Mouse (Mus musculus) colon, adult 2 months (tissue): Measurements from ENCODE around the gene Hipk3. TPM values are rescaled to one million over a fixed set of nuclear protein-coding genes. Genes with fewer than 3 reads are reported as not detected.

ENCODE experiments used
- polyA plus RNA-seq: library from polyadenylated mRNA; depleted of rRNA; stranded (reverse); fragments of >200 nt; gene quantifications from 2 replicates; pipeline ENCODE4 v1.2.3, GENCODE M21; 2012; rRNA removed

Hipk3 gene
- 15.0 and 17.3 TPM in 2 replicates for polyA plus RNA-seq

GRCm38 (mm10) chr2:104493951-104494800 is at the start of gene Hipk3:
TSS of gene Hipk3 (minus strand) at chr2:104494446.

GRCm38 (mm10) chr2:104410963-104411545 is 83.2 kb downstream of the Hipk3 start, which contains the start of gene D430041D05Rik:
TSS of gene D430041D05Rik (minus strand) at chr2:104411013.

Other genes with a start within 250 kb of the Hipk3 start
- gene D430041D05Rik, start 83.4 kb downstream of the Hipk3 start, polyA plus RNA-seq = 0.01 and 0.02 TPM in 2 replicates
- gene Cstf3, start 96.1 kb upstream of the Hipk3 start, polyA plus RNA-seq = 3.7 and 4.6 TPM in 2 replicates
- 2.2 and 2.5 TPM in 2 replicates for gene Tcp11l1, start 217.7 kb upstream of the Hipk3 start, polyA plus RNA-seq
- gene Pin1rt1, start 221.9 kb upstream of the Hipk3 start, polyA plus RNA-seq = not detected in 2 replicates
- gene Depdc7, start 248.4 kb upstream of the Hipk3 start, polyA plus RNA-seq = 0.51 and 1.2 TPM in 2 replicates